Mouse (Mus musculus) limb, embryonic 15.5 days (tissue): ENCODE data around the gene Itgbl1. TPM values are rescaled to one million over a fixed set of nuclear protein-coding genes. Genes with fewer than 3 reads are reported as not detected.

Source experiments
- ATAC-seq: fragments of 200-750 bp; cut with Nextera tagmentation; 2 replicates; pipeline ENCODE4 v1.8.0; 2017; ENCODE audit warnings: low read depth, moderate TSS enrichment; ENCODE audit not compliant: insufficient number of reproducible peaks, low FRiP score, low TSS enrichment
- H3K27ac ChIP-seq: fragments of 300-500 bp; sonication (generic); 2 replicates; pipeline ENCODE4 v1.5.1; 2015; ENCODE audit warnings: moderate library complexity, mild to moderate bottlenecking, inconsistent platforms
- H3K27me3 ChIP-seq: fragments of 300-500 bp; sonication (generic); 2 replicates; pipeline ENCODE4 v1.6.1; 2015; ENCODE audit warnings: inconsistent platforms
- H3K36me3 ChIP-seq: fragments of 300-500 bp; sonication (generic); 2 replicates; pipeline ENCODE4 v1.6.1; 2015; ENCODE audit warnings: inconsistent platforms
- H3K4me1 ChIP-seq: fragments of 300-500 bp; sonication (generic); 2 replicates; pipeline ENCODE4 v1.6.1; 2015; ENCODE audit warnings: inconsistent platforms
- H3K4me2 ChIP-seq: fragments of 300-500 bp; sonication (generic); 2 replicates; pipeline ENCODE4 v1.6.1; 2015; ENCODE audit warnings: mild to moderate bottlenecking, inconsistent platforms
- H3K4me3 ChIP-seq: fragments of 300-500 bp; sonication (generic); 2 replicates; pipeline ENCODE4 v1.5.1; 2015; ENCODE audit warnings: mild to moderate bottlenecking, inconsistent platforms
- H3K9ac ChIP-seq: fragments of 300-500 bp; sonication (generic); 2 replicates; pipeline ENCODE4 v1.6.1; 2015; ENCODE audit warnings: inconsistent platforms
- H3K9me3 ChIP-seq: fragments of 300-500 bp; sonication (generic); 2 replicates; pipeline ENCODE4 v1.6.1; 2016; ENCODE audit warnings: inconsistent platforms
- WGBS: fragments of 180-500 bp; shearing (Covaris S2); methylation state at CpG from one replicate; pipeline ENCODE4 v1.1.7; 2015; 5-methylcytosine and 5-hydroxymethylcytosine counted together
- polyA plus RNA-seq: library from polyadenylated mRNA; unstranded; fragments of >200 nt; fragmentation: Nextera tagmentation; extraction: Ambion mirVana; gene quantifications from 2 replicates; pipeline ENCODE4 v1.2.1, GENCODE M21; 2015

Itgbl1 gene
- polyA plus RNA-seq, 1 experiment from 2014 or later, result 4.8 TPM

DNA sequence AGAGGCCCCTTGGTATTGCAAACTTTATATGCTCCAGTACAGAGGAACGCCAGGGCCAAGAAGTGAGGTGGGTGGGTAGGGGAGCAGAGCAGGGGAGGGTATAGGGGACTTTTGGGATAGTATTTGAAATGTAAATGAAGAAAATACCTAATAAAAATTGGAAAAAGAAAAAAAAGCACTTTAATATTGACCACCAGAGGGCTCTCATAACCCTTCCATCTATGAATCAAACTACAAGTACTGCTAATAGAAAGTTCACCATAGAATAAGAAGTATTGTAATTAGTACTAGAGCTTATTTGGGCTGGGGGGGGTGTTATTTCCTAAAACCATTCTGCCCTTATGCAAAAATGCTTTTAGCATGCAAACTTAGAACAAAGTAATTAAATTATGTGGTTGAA lies 91.2 kb downstream of the Itgbl1 start:
- Histone ChIP-seq H3K9ac (no peak overlapping the region), H3K27ac (no peak overlapping the region), H3K4me2 (no peak overlapping the region), H3K36me3 (no peaks in the 10 kb centered on the region), H3K27me3 (no peaks in the 10 kb centered on the region), H3K4me3 (no peak overlapping the region), H3K4me1 (no peaks in the 10 kb centered on the region), H3K9me3 (no peaks in the 10 kb centered on the region)
- WGBS, result 75% methylated on average over 1 of the region's 1 CpGs
- ATAC-seq, result no peak

DNA sequence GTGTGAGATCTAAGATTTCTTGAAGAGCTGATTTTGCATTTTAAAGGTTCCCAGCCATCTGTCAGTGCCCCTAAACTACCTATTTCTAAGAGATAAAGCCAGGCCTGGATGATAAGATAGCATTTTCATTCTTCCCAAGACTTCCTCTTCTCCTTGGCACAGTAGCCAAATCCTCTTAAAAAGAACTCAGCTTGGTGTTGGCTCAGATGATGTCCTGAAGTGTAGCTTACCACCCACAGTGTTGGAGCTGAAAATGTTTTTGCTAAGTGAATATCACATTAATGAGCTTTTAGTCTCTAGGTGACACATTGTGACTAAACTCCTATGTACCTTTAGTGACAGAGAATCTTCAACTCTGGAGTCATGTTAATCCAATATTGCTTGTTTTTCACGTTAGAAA lies 99.8 kb downstream of the Itgbl1 start:
- no peak overlapping the region for H3K9ac ChIP-seq
- ATAC-seq, result no peak
- WGBS, result 57% methylated on average over 1 of the region's 1 CpGs

DNA sequence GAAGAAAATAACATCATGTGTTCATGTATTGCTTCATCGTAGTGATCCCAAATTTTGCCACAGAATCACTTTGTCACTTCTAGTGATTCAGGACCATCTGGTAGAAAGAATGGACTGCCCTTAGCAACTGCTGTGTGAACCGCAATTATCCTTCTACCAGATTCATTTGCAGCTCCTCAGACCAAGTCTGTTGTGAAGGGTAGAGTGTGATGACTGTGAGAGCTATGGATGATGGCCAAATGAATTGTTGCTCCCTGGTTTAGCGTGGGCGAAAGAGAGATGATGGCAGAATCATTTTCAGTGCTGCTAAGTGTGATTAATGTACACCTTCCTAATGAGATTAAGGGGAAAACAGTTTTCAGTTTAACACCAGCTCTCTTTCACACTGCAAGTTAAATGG lies 100.3 kb downstream of the Itgbl1 start:
- Histone ChIP-seq H3K4me3 (no peak overlapping the region), H3K9ac (no peak overlapping the region), H3K27ac (no peak overlapping the region), H3K27me3 (no peaks in the 10 kb centered on the region), H3K4me1 (no peaks in the 10 kb centered on the region), H3K4me2 (no peak overlapping the region), H3K9me3 (no peaks in the 10 kb centered on the region), H3K36me3 (no peaks in the 10 kb centered on the region)
- no peak for ATAC-seq
- 74% methylated on average over 4 of the region's 4 CpGs for WGBS

More for the DNA sequence above, 99.8 kb downstream of the Itgbl1 start:
- no peaks in the 10 kb centered on the region for H3K27me3 ChIP-seq
- no peaks in the 10 kb centered on the region for H3K9me3 ChIP-seq
- H3K27ac ChIP-seq, result no peak overlapping the region
- H3K4me1 ChIP-seq, result no peaks in the 10 kb centered on the region
- no peak overlapping the region for H3K4me3 ChIP-seq
- H3K4me2 ChIP-seq, result no peak overlapping the region
- no peaks in the 10 kb centered on the region for H3K36me3 ChIP-seq

DNA sequence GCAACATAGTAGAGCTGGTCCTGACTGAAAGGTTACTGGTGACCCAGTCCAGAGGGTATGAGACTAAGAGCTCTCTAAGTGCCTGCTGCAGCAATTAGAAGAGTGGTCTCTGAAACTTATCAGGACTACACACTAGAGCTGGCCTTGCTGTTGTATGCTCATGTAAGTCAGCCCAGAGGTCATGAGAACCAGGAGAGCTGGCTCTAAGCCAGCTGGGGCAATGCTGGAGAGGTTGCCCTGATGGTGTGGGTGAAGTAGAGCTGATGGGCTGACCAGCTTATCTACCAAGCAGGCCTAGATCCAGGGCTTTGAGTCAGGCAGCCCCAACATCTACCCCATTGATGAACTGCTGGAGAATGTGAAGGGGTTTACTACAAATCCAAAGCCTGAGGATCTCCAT lies 142.0 kb downstream of the Itgbl1 start:
- Histone ChIP-seq H3K9ac (no peak overlapping the region), H3K4me1 (no peaks in the 10 kb centered on the region), H3K27ac (no peak overlapping the region), H3K9me3 (no peaks in the 10 kb centered on the region), H3K4me3 (no peak overlapping the region), H3K4me2 (no peak overlapping the region), H3K27me3 (no peaks in the 10 kb centered on the region), H3K36me3 (no peaks in the 10 kb centered on the region)
- ATAC-seq, result no peak

DNA sequence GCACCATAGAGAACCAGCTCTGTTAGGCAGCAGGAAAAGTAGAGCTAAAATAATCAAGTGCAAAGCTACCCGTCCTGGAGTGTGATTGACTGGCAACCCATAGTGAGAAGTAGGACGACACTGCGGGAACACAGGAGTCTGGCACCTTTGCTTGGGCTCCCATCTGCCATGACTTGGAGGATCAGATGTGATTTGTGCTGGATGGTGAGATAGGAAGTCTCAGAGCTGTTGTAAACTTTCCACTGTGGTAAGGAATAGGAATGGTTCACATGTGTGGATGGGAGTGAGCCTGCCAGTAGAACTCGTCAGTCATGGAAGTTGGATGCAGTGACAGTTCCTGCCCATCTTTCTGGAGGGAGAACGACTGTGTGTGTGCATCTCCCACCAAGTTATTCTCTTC lies 177.9 kb downstream of the Itgbl1 start:
- no peak for ATAC-seq
- H3K4me2 ChIP-seq, result no peak overlapping the region
- 69% methylated on average over 5 of the region's 5 CpGs for WGBS
- H3K9me3 ChIP-seq, result no peaks in the 10 kb centered on the region
- H3K4me3 ChIP-seq, result no peak overlapping the region
- H3K4me1 ChIP-seq, result no peaks in the 10 kb centered on the region
- no peaks in the 10 kb centered on the region for H3K36me3 ChIP-seq
- H3K27me3 ChIP-seq, result no peaks in the 10 kb centered on the region
- H3K27ac ChIP-seq, result no peak overlapping the region
- no peak overlapping the region for H3K9ac ChIP-seq

DNA sequence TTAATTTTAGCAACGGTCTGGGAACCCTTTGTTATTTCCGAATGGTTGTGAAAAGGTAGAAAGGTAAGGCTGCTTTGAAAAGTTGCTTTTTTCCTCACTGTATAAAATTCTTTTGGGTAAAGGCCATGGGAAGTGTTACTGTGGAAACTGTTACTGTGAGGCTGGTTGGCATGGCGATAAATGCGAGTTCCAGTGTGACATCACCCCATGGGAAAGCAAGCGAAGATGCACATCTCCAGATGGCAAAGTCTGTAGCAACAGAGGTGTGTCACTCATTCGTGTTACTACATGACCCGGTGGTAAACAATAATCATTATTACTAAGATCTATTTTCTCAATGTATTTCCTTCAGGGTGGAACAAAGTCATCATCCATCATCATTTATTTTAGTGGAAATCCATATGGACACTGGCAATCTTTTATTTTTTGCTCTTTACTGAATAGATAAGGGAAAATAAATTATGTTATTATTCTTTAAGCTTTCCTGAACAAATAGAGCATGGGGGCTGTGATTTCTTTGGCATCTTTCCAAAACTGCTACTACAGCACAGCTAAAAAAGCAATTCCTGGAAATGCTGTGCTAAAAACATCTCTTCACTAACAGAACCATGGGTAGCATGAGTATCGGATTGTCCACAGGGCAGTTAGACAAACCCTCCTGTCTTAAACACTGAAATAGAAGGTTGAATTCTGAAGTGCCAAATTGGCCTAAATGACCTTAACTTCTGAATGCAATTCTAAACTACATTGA lies 184.1 kb downstream of the Itgbl1 start:
- Histone ChIP-seq H3K9me3 (no peaks in the 10 kb centered on the region), H3K27ac (no peak overlapping the region), H3K36me3 (no peaks in the 10 kb centered on the region), H3K9ac (no peak overlapping the region), H3K27me3 (no peaks in the 10 kb centered on the region), H3K4me1 (no peaks in the 10 kb centered on the region), H3K4me3 (no peak overlapping the region), H3K4me2 (no peak overlapping the region)
- ATAC-seq, result no peak
- WGBS, result 69% methylated on average over 8 of the region's 8 CpGs

DNA sequence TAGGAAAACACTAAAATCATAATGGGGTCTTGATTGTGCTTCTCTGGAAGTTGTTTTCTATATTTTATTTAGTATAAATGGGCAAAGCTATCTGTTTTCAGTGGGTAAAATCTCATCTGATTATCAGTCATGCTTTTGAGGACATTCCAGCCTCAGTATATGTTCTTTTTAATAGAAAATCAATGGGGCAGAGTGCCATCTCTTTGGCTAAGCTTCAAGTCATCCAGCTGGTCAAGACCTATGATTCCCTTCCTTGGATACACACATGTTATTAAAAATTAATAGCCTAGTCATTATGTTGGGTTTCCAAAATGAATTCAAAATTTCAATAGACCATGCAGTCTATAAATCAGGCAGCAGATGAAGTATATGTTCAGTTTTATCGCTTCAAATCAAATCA lies 204.8 kb downstream of the Itgbl1 start:
- Histone ChIP-seq H3K4me1 (no peaks in the 10 kb centered on the region), H3K9me3 (no peaks in the 10 kb centered on the region), H3K9ac (no peak overlapping the region), H3K27me3 (no peaks in the 10 kb centered on the region), H3K27ac (no peak overlapping the region), H3K36me3 (no peaks in the 10 kb centered on the region), H3K4me3 (no peak overlapping the region), H3K4me2 (no peak overlapping the region)
- no peak for ATAC-seq
- 78% methylated on average over 1 of the region's 1 CpGs for WGBS

DNA sequence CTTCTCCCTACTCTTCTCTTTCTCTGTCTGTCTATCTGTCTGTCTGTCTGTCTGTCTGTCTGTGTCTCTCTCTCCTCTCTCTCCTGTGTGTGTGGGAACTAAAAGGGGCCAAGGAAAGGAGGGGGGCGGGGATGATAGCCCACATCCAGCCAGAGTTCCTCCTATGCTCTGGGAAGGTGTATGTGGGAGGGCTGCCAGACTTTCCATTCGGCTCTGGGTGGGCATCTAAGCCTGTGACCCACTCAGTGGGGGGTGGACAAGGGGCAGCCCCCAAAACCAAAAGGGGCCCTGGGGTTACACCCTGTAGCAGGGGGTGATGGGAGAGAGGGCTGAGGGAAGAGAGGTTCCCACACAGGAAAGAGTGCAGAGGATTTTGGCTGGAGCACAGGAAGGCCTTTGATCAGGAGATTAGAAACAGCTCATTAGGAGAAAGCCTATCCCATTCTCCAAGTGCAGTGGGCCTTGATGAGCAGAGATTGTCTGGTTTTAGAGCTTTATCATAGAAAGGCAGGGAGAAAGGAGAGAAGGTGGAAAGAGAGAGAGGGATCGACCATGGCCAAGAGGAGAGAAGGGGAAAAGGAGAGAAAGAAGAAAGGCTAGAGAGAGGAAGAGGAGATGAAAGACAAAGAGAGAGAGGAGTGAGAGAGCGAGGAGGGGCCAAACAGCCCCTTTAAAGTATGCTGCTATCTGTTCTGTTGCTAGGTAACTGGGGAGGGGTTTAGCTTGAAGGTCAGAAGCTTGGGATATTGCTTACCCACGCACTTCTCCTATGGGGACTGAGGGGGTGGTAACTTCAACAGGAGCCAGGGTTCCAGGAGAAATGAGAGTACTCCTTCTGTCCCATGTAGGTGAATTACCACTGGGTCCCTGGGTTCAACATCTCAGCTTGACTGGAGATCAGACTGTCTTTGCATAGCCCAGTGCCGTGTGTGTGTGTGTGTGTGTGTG lies 206.3 kb downstream of the Itgbl1 start:
- 49% methylated on average over 6 of the region's 6 CpGs for whole genome bisulfite sequencing
- Histone ChIP-seq H3K36me3 (no peaks in the 10 kb centered on the region), H3K4me2 (no peak overlapping the region), H3K9me3 (no peaks in the 10 kb centered on the region), H3K9ac (no peak overlapping the region), H3K4me1 (no peaks in the 10 kb centered on the region), H3K27ac (no peak overlapping the region), H3K27me3 (no peaks in the 10 kb centered on the region), H3K4me3 (no peak overlapping the region)
- ATAC-seq, result no peak

DNA sequence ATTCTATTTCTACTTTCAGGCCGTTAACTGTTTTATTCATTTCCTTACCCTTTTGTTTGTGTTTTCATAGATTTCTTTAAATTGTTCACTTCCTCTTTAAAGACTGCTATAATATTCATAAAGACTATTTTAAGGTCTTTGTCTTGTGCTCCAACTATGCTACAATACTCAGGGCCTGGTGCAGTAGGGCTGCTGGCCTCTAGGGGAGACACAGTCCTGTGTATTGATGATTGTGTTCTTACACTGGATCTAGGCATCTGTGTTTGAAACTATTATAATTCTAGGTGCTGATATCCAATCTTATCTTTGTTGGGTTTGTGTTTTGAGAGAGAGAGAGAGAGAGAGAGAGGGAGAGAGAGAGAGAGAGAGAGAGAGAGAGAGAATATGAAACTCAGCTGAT lies 268.1 kb downstream of the Itgbl1 start:
- Histone ChIP-seq H3K9me3 (no peaks in the 10 kb centered on the region), H3K4me2 (no peak overlapping the region), H3K4me1 (no peaks in the 10 kb centered on the region), H3K27me3 (no peaks in the 10 kb centered on the region), H3K27ac (no peak overlapping the region), H3K36me3 (no peaks in the 10 kb centered on the region), H3K9ac (no peak overlapping the region), H3K4me3 (no peak overlapping the region)
- ATAC-seq, result no peak
- 79% methylated on average over 1 of the region's 1 CpGs for WGBS

DNA sequence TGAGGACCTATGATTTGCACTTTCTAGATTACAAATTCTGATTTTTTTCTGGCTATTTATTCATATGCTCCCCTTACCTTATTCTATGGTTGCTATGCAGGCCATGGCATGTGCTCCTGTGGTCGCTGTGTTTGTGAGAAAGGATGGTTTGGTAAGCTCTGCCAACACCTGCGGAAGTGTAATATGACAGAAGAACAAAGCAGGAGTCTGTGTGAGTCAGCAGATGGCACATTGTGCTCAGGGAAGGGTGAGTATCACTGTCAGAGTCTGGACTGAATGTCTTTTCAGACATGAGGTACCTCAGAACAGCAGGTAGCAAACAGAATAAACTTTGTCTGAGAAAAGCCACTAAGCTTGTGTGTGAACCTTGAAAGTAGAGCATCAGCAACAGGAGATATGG lies 306.8 kb downstream of the Itgbl1 start:
- Histone ChIP-seq H3K4me1 (no peaks in the 10 kb centered on the region), H3K4me3 (no peak overlapping the region), H3K27ac (no peak overlapping the region), H3K27me3 (no peaks in the 10 kb centered on the region), H3K9me3 (no peaks in the 10 kb centered on the region), H3K9ac (no peak overlapping the region), H3K36me3 (no peaks in the 10 kb centered on the region), H3K4me2 (no peak overlapping the region)
- 62% methylated on average over 2 of the region's 2 CpGs for WGBS
- no peak for ATAC-seq

DNA sequence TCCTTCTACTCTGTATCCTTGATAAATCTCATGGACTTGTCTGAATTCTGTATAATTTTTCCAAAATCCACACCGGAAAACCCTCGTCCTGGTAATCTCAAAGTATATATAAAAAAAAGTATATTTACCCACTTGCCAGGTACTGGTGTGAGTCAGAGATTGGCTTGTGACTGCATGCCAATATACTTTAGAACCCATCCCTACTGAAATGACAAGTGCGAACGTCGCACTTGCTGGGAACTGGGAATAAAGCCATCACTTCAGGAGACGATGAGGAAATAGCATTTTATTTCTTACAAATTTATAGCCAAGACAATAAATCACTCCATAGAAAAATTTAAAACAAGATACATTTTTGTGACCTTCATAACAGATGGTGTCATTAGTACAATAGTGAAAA lies 308.2 kb downstream of the Itgbl1 start:
- Histone ChIP-seq H3K4me3 (no peak overlapping the region), H3K27ac (no peak overlapping the region), H3K9ac (no peak overlapping the region), H3K4me2 (no peak overlapping the region), H3K4me1 (no peaks in the 10 kb centered on the region), H3K36me3 (no peaks in the 10 kb centered on the region), H3K9me3 (no peaks in the 10 kb centered on the region), H3K27me3 (no peaks in the 10 kb centered on the region)
- 72% methylated on average over 6 of the region's 6 CpGs for WGBS
- no peak for ATAC-seq

DNA sequence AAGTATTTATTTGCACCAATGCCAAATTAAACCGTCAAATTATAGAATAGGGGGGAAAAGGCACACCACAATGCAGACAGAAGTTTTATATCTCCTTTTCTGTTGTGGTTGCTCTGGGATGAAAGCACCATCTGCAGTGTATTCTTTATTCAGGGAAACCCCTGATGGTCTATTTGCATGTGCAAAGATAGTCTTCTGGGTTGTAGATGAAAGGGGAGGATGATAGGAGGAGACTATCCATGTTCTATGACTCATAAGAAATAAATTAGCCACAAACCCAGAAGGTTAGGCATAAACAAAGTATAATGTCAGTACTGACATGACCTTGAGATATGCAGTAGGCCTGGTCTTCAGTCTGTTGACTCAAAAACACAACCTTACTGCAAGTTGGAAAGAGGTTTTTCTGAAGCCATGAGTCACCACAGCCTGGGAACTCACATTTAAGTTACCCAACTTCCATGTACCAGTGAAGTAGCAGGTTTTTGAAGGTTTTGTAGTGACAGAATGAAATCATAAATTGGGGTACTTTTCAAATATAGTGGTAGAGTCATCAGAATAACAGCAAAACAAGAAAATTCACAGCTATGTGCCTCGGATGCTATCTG lies 330.9 kb downstream of the Itgbl1 start:
- Histone ChIP-seq H3K27me3 (no peaks in the 10 kb centered on the region), H3K4me2 (no peak overlapping the region), H3K4me1 (no peaks in the 10 kb centered on the region), H3K36me3 (no peaks in the 10 kb centered on the region), H3K4me3 (no peak overlapping the region), H3K9me3 (no peaks in the 10 kb centered on the region), H3K9ac (no peak overlapping the region), H3K27ac (no peak overlapping the region)
- WGBS, result 72% methylated on average over 2 of the region's 2 CpGs
- no peak for ATAC-seq
